In genomic region chr13:47943645-47944044, GRCm38 (mm10) we compare ENCODE assay signal across 24 mouse cellular contexts.
A peak's percentile ranks its signal among the peaks of the same experiment; 100 is the strongest.
DNase-seq lines count a peak whose midpoint lies in the region; ATAC-seq lines count a peak whose summit lies in the region.
"Had no signal": no experiment of that assay in that cellular context is flagged by ENCODE, and none has a peak within 500 bp of the region (broad histone marks: within the 10 kb centered on the region; RNA-seq: fewer than 3 reads in every experiment).

No protein-coding gene starts in this region.

- H3K9me3 ChIP-seq in forebrain, embryonic 14.5 days (replicated peaks; ENCODE audit: control insufficient read depth, low read length), result no peaks in the 10 kb centered on the region
- no peaks in the 10 kb centered on the region for H3K9me3 ChIP-seq in forebrain, embryonic 16.5 days (ENCODE audit: control insufficient read depth, low read length)
- peaks cover 49% of the 10 kb centered on the region for H3K9me3 ChIP-seq in megakaryocyte, embryonic 14.5 days
- H3K9me3 ChIP-seq: heart, embryonic 15.5 days; limb, embryonic 12.5 days; liver, embryonic 15.5 days had no signal

- ATAC-seq in forebrain, embryonic 14.5 days, result peak; percentile 47
- ATAC-seq in forebrain, embryonic 16.5 days, result no peak
- ATAC-seq in megakaryocyte, adult 5-6 weeks (ENCODE audit: poor library complexity, severe bottlenecking), result no peak
- ATAC-seq: intestine, embryonic 16.5 days had no signal

- peak; percentile 66 for DNase-seq in forebrain, embryonic 14.5 days (ENCODE audit: low spot score)
- peak; percentile 32 for DNase-seq in ES-CJ7 (ENCODE audit: low read depth, low spot score)
- DNase-seq in Muller cell, postnatal 12 days (ENCODE audit: inconsistent ontology term), result peak; percentile 43
- DNase-seq in gastrocnemius, adult 18-20 months (ENCODE audit: low spot score), result no peak
- DNase-seq: adrenal gland, postnatal 25 days; B cell, adult 2 months; cerebellum, adult 2 months; cerebellum, postnatal 25 days; gastrocnemius, postnatal 10 days; kidney, adult 8-10 months; kidney, postnatal 4 days; lung, embryonic 14.5 days; lung, postnatal 14 days; right cerebral cortex, postnatal 14 days; thymus, postnatal 4 days had no signal

- no peak overlapping the region for H3K9ac ChIP-seq in forebrain, embryonic 14.5 days (ENCODE audit: low read length)
- no peak overlapping the region for H3K9ac ChIP-seq in forebrain, embryonic 16.5 days (replicated peaks; ENCODE audit: low read depth, low read length)
- H3K9ac ChIP-seq: heart, embryonic 15.5 days; limb, embryonic 12.5 days; liver, embryonic 15.5 days; lung, embryonic 14.5 days had no signal

- no peaks in the 10 kb centered on the region for H3K36me3 ChIP-seq in forebrain, embryonic 14.5 days (ENCODE audit: control insufficient read depth, insufficient read depth, low read length)
- no peaks in the 10 kb centered on the region for H3K36me3 ChIP-seq in forebrain, embryonic 16.5 days (ENCODE audit: control insufficient read depth, insufficient read depth)
- no peaks in the 10 kb centered on the region for H3K36me3 ChIP-seq in megakaryocyte, embryonic 14.5 days (replicated peaks; ENCODE audit: low read length)
- H3K36me3 ChIP-seq: heart, embryonic 15.5 days; limb, embryonic 12.5 days; liver, embryonic 15.5 days had no signal

- WGBS in forebrain, embryonic 14.5 days, result 54% methylated on average over 5 of the region's 5 CpGs
- 62% methylated on average over 5 of the region's 5 CpGs for WGBS in forebrain, embryonic 16.5 days

- H3K4me1 ChIP-seq in forebrain, embryonic 14.5 days (ENCODE audit: control insufficient read depth, insufficient read depth, low read length), result peaks cover 23% of the 10 kb centered on the region
- H3K4me1 ChIP-seq in forebrain, embryonic 16.5 days (replicated peaks; ENCODE audit: control insufficient read depth, insufficient read depth, low read length), result peaks cover 19% of the 10 kb centered on the region
- no peaks in the 10 kb centered on the region for H3K4me1 ChIP-seq in megakaryocyte, embryonic 14.5 days
- H3K4me1 ChIP-seq: liver, embryonic 15.5 days had no signal

- H3K27ac ChIP-seq in forebrain, embryonic 14.5 days (ENCODE audit: low read depth, low read length), result no peak overlapping the region; the same call in 1 of the 2 replicates
- no peak overlapping the region for H3K27ac ChIP-seq in forebrain, embryonic 16.5 days (ENCODE audit: low read length)
- H3K27ac ChIP-seq: heart, embryonic 15.5 days; kidney, postnatal 0 days; limb, embryonic 12.5 days; liver, embryonic 15.5 days had no signal

- H3K27me3 ChIP-seq in forebrain, embryonic 14.5 days (replicated peaks; ENCODE audit: control insufficient read depth, insufficient read depth, low read length), result no peaks in the 10 kb centered on the region
- H3K27me3 ChIP-seq in forebrain, embryonic 16.5 days (replicated peaks; ENCODE audit: control insufficient read depth, insufficient read depth, low read length), result no peaks in the 10 kb centered on the region
- H3K27me3 ChIP-seq in megakaryocyte, embryonic 14.5 days (replicated peaks), result no peaks in the 10 kb centered on the region
- H3K27me3 ChIP-seq: heart, embryonic 15.5 days; liver, embryonic 15.5 days had no signal

- no peak overlapping the region for H3K4me2 ChIP-seq in forebrain, embryonic 14.5 days (ENCODE audit: low read length)
- no peak overlapping the region for H3K4me2 ChIP-seq in forebrain, embryonic 16.5 days (ENCODE audit: low read length)
- H3K4me2 ChIP-seq: heart, embryonic 15.5 days; limb, embryonic 12.5 days; liver, embryonic 15.5 days; lung, embryonic 14.5 days; midbrain, embryonic 11.5 days had no signal

- H3K4me3 ChIP-seq in forebrain, embryonic 14.5 days (ENCODE audit: low read depth, low read length), result no peak overlapping the region
- no peak overlapping the region for H3K4me3 ChIP-seq in forebrain, embryonic 16.5 days (replicated peaks; ENCODE audit: low read length)
- peak overlapping the region; percentile 35 for H3K4me3 ChIP-seq in megakaryocyte, embryonic 14.5 days (replicated peaks)
- H3K4me3 ChIP-seq: heart, embryonic 15.5 days; limb, embryonic 12.5 days; liver, embryonic 15.5 days had no signal
